Mouse (Mus musculus) ES-E14 (cell line): ENCODE results near the gene Kif26b.

Experiments
- CHD2 ChIP-seq: IDR thresholded peaks from 2 replicates; pipeline ENCODE4 v1.6.1; 2014; ENCODE audit warnings: mild to moderate bottlenecking, low read depth, low read length, inconsistent platforms
- HCFC1 ChIP-seq: IDR thresholded peaks from 2 replicates; pipeline ENCODE4 v1.6.1; 2012; ENCODE audit warnings: low read length, inconsistent platforms, borderline replicate concordance; ENCODE audit not compliant: insufficient read depth

DNA sequence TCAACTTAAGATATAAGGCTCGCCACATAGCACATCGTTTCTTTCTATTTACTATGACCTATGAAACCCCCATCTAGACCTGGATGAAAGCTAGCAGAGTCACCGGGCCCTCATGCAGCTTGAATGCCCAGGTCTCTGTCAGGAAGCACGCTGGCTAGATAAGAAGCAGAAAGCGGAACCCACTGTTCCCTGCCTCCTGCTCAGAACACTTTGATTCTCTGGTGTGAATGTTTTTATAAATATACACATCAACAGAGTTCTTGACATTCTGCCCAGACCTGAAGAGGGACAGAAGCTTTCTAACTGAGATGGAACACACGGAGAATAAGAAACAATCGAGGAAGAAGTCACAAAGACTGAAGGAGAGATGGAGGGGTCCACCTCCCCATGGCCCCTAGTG lies 311.4 kb downstream of the Kif26b start:
- TF ChIP-seq HCFC1 (no peak), CHD2 (no peak)
